Mouse (Mus musculus): ENCODE data around the gene Adam11. TPM values are rescaled to one million over a fixed set of nuclear protein-coding genes. Genes with fewer than 3 reads are reported as not detected.

Adam11 gene
- polyA plus RNA-seq, 1 experiment from 2014 or later: 8.8 TPM

DNA sequence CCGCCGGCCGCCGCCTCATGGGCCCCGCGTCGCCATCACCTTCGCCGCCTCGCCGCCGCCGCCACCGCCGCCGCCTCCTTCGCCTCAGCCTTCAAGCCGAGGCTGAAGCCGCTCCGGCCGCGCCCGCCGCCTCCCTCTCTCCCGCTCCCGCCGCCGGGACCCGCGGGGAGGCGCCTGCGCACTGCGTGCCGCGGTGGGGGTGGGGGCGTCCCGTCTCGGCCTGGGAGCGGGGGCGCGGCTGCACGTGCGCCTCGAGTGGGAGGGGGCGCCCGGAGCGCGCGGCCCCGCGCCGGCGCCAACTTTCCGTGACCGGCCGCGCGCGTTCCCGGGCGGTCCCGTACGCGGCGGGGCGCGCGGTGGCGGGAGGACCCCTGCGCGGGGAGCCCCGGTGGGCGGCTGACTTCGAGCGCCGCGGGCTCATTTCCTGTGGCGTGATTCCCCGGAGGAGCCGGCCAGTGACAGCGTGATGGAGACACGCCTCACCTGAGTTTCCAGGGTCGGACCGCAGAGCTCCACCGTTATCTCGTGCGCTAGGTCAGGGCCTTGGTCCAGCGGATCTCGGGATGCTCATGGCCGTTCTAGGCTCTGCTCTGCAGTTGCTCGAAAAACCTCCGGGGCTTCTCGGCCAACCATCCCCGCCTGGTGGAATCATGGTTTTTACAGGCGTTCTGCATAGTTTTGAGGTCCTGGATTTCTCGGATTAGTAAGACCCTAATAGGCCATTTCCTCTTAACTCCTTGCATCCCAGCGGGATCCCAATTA, 58.0 kb downstream of the Adam11 start, which contains the start of gene Gjc1:
Gene Gjc1 (minus strand): TSS at position 680 of the 762 bp plus-strand sequence.
- H3K36me3 ChIP-seq (ENCODE audit: insufficient read depth, low read length): no peaks in the 10 kb centered on the region
- no peaks in the 10 kb centered on the region for H3K27me3 ChIP-seq (ENCODE audit: insufficient read depth, low read length)
- peak within 1 kb of the TSS; percentile 99 for H3K27ac ChIP-seq (ENCODE audit: low read length)
- peak; percentile 83 for ATAC-seq (ENCODE audit: low FRiP score, low TSS enrichment)
- H3K9ac ChIP-seq (replicated peaks; ENCODE audit: low read length): peak within 1 kb of the TSS; percentile 97
- under 1% methylated on average over 69 of the region's 97 CpGs for WGBS
- peaks cover 25% of the 10 kb centered on the region for H3K4me1 ChIP-seq (ENCODE audit: insufficient read depth, low read length)
- H3K4me2 ChIP-seq (replicated peaks; ENCODE audit: low read depth, low read length): peak within 1 kb of the TSS; percentile 88
- no peaks in the 10 kb centered on the region for H3K9me3 ChIP-seq (ENCODE audit: low read length)
- H3K4me3 ChIP-seq (ENCODE audit: low read length): peak within 1 kb of the TSS; percentile 90

GRCm38 (mm10) chr11:102819783-102820385, 58.6 kb downstream of the Adam11 start:
- no peaks in the 10 kb centered on the region for H3K36me3 ChIP-seq (ENCODE audit: insufficient read depth, low read length)
- H3K9ac ChIP-seq (replicated peaks; ENCODE audit: low read length): peak overlapping the region; percentile 97
- peak overlapping the region; percentile 88 for H3K4me2 ChIP-seq (replicated peaks; ENCODE audit: low read depth, low read length)
- H3K9me3 ChIP-seq (ENCODE audit: low read length): no peaks in the 10 kb centered on the region
- 3% methylated on average over 14 of the region's 14 CpGs for WGBS
- ATAC-seq (ENCODE audit: low FRiP score, low TSS enrichment): 0 out of 2 replicates have a peak, but pooled peaks have one; percentile 65
- no peaks in the 10 kb centered on the region for H3K27me3 ChIP-seq (ENCODE audit: insufficient read depth, low read length)
- peak overlapping the region; percentile 99 for H3K27ac ChIP-seq (ENCODE audit: low read length)
- peaks cover 25% of the 10 kb centered on the region for H3K4me1 ChIP-seq (ENCODE audit: insufficient read depth, low read length)
- H3K4me3 ChIP-seq (ENCODE audit: low read length): peak overlapping the region; percentile 90

DNA sequence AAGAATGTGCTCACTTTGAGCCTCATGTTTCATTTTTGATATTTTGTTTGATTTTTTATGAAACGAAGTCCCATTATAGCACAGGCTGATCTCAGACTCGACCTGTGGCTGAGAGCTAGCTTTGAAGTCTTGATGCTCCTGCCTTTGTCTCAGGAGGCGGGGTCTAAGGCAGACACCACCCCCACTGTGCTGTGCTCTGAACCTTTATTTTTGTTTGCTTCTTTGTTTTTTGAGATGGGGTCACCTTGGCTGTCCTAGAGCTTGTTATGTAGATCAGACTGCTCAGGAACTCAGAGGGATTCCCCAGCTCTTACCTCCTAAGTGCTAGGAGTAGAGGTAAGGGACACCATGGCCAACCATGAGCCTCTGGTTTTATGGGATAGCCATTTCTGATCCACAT, 59.2 kb downstream of the Adam11 start:
- ATAC-seq (ENCODE audit: low FRiP score, low TSS enrichment): no peak
- H3K27me3 ChIP-seq (ENCODE audit: insufficient read depth, low read length): no peaks in the 10 kb centered on the region
- no peaks in the 10 kb centered on the region for H3K36me3 ChIP-seq (ENCODE audit: insufficient read depth, low read length)
- no peak overlapping the region for H3K27ac ChIP-seq (ENCODE audit: low read length)
- H3K9ac ChIP-seq (replicated peaks; ENCODE audit: low read length): no peak overlapping the region
- peaks cover 25% of the 10 kb centered on the region for H3K4me1 ChIP-seq (ENCODE audit: insufficient read depth, low read length)
- no peak overlapping the region for H3K4me2 ChIP-seq (replicated peaks; ENCODE audit: low read depth, low read length)
- no peaks in the 10 kb centered on the region for H3K9me3 ChIP-seq (ENCODE audit: low read length)
- WGBS: 20% methylated on average over 3 of the region's 3 CpGs
- H3K4me3 ChIP-seq (ENCODE audit: low read length): no peak overlapping the region

DNA sequence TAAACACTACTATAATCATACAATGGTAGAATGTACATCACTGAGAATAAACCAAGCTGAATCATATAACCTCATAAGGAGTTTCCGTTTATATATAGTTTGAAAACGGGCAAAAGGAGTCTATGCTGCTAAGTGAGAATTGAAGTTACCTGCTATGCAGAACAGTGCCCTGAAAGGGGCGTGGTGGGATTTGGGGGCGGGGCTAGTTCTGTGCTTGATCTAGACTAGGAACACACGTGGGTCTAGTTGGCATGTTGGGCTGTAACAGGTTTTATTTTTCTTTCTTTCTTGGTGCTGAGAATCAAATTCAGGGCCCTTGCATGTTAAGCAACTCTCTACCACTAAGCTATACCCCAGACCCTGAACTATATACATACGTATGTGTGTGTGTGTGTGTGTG, 60.0 kb downstream of the Adam11 start:
- H3K4me2 ChIP-seq (replicated peaks; ENCODE audit: low read depth, low read length): no peak overlapping the region
- H3K27ac ChIP-seq (ENCODE audit: low read length): no peak overlapping the region
- WGBS: 62% methylated on average over 6 of the region's 6 CpGs
- ATAC-seq (ENCODE audit: low FRiP score, low TSS enrichment): no peak
- no peak overlapping the region for H3K4me3 ChIP-seq (ENCODE audit: low read length)
- peaks cover 19% of the 10 kb centered on the region for H3K4me1 ChIP-seq (ENCODE audit: insufficient read depth, low read length)
- no peaks in the 10 kb centered on the region for H3K9me3 ChIP-seq (ENCODE audit: low read length)
- no peaks in the 10 kb centered on the region for H3K36me3 ChIP-seq (ENCODE audit: insufficient read depth, low read length)
- H3K9ac ChIP-seq (replicated peaks; ENCODE audit: low read length): no peak overlapping the region
- no peaks in the 10 kb centered on the region for H3K27me3 ChIP-seq (ENCODE audit: insufficient read depth, low read length)

DNA sequence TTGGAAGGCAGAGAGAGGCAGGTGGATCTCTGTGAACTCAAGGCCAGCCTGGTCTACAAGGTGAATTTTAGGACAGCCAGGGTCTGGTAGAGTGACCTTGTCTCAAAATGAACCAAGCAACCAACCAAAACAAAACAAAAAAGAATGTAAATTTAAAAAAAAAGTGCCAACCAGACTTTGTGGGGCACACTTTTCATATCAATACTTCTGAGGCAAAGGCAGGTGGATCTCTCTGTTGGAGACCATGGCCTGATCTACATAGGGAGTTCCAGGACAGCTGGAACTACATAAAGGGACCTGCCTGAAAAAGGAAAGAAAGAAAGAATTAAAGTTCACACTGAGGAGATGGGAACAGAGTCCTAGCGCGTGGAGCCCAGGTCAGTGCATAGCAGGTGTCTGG, 65.2 kb downstream of the Adam11 start:
- no peaks in the 10 kb centered on the region for H3K27me3 ChIP-seq (ENCODE audit: insufficient read depth, low read length)
- no peaks in the 10 kb centered on the region for H3K4me1 ChIP-seq (ENCODE audit: insufficient read depth, low read length)
- WGBS: 74% methylated on average over 2 of the region's 2 CpGs
- H3K9me3 ChIP-seq (ENCODE audit: low read length): no peaks in the 10 kb centered on the region
- H3K4me3 ChIP-seq (ENCODE audit: low read length): no peak overlapping the region
- no peak for ATAC-seq (ENCODE audit: low FRiP score, low TSS enrichment)
- H3K36me3 ChIP-seq (ENCODE audit: insufficient read depth, low read length): no peaks in the 10 kb centered on the region
- H3K27ac ChIP-seq (ENCODE audit: low read length): no peak overlapping the region
- no peak overlapping the region for H3K9ac ChIP-seq (replicated peaks; ENCODE audit: low read length)
- H3K4me2 ChIP-seq (replicated peaks; ENCODE audit: low read depth, low read length): no peak overlapping the region

DNA sequence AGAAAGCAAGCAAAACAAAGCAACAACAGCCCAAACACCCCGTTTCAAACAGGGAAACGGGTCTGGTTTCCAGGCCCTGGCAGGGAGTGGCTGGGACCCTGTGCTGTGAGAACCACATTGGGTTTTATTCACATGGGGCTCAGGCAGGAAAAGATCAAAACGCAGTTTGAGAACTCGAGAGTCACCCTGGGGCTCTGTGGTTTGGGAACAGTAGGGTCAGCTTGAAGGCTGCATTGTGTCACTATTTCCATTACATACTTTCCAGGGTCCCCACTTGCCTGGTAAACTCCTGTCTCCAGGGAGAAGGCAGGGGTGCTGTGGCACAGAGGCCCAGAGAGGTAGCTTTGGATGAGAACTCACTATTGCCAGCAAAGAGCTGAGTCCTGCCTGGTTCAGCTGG, 65.9 kb downstream of the Adam11 start:
- H3K4me1 ChIP-seq (ENCODE audit: insufficient read depth, low read length): no peaks in the 10 kb centered on the region

More for the DNA sequence above, 65.9 kb downstream of the Adam11 start:
- H3K9ac ChIP-seq (replicated peaks; ENCODE audit: low read length): no peak overlapping the region
- no peak overlapping the region for H3K27ac ChIP-seq (ENCODE audit: low read length)
- WGBS: 47% methylated on average over 4 of the region's 4 CpGs
- H3K36me3 ChIP-seq (ENCODE audit: insufficient read depth, low read length): no peaks in the 10 kb centered on the region
- no peaks in the 10 kb centered on the region for H3K27me3 ChIP-seq (ENCODE audit: insufficient read depth, low read length)
- no peak overlapping the region for H3K4me3 ChIP-seq (ENCODE audit: low read length)
- no peak overlapping the region for H3K4me2 ChIP-seq (replicated peaks; ENCODE audit: low read depth, low read length)
- H3K9me3 ChIP-seq (ENCODE audit: low read length): no peaks in the 10 kb centered on the region
- no peak for ATAC-seq (ENCODE audit: low FRiP score, low TSS enrichment)

Other genes with a start within 250 kb of the Adam11 start
- gene Gpatch8, start 205.0 kb upstream of the Adam11 start, polyA plus RNA-seq (2015; fragmentation: Nextera tagmentation; extraction: Ambion mirVana): 47.5 and 63.8 TPM in 2 replicates
- 7.9 and 10.8 TPM in 2 replicates for gene Gm11627, start 182.0 kb upstream of the Adam11 start, polyA plus RNA-seq (2015; fragmentation: Nextera tagmentation; extraction: Ambion mirVana)
- 27.2 and 27.5 TPM in 2 replicates for gene Fzd2, start 157.0 kb upstream of the Adam11 start, polyA plus RNA-seq (2015; fragmentation: Nextera tagmentation; extraction: Ambion mirVana)
- 0.28 and 0.34 TPM in 2 replicates for gene Meioc, start 97.7 kb upstream of the Adam11 start, polyA plus RNA-seq (2015; fragmentation: Nextera tagmentation; extraction: Ambion mirVana)
- 51.9 and 52.1 TPM in 2 replicates for gene Ccdc43, start 63.7 kb upstream of the Adam11 start, polyA plus RNA-seq (2015; fragmentation: Nextera tagmentation; extraction: Ambion mirVana)
- 54.5 and 55.4 TPM in 2 replicates for gene Gjc1, start 58.3 kb downstream of the Adam11 start, polyA plus RNA-seq (2015; fragmentation: Nextera tagmentation; extraction: Ambion mirVana)
- 0.42 and 2.5 TPM in 2 replicates for gene Higd1b, start 74.4 kb downstream of the Adam11 start, polyA plus RNA-seq (2015; fragmentation: Nextera tagmentation; extraction: Ambion mirVana)
- gene Eftud2, start 119.5 kb downstream of the Adam11 start, polyA plus RNA-seq (2015; fragmentation: Nextera tagmentation; extraction: Ambion mirVana): 222 and 236 TPM in 2 replicates
- 1.9 and 2.1 TPM in 2 replicates for gene Ccdc103, start 119.8 kb downstream of the Adam11 start, polyA plus RNA-seq (2015; fragmentation: Nextera tagmentation; extraction: Ambion mirVana)
- not detected in 2 replicates for gene Fam187a, start 123.7 kb downstream of the Adam11 start, polyA plus RNA-seq (2015; fragmentation: Nextera tagmentation; extraction: Ambion mirVana)
- 0.41 and 0.50 TPM in 2 replicates for gene Gfap, start 139.5 kb downstream of the Adam11 start, polyA plus RNA-seq (2015; fragmentation: Nextera tagmentation; extraction: Ambion mirVana)
- gene Kif18b, start 163.7 kb downstream of the Adam11 start, polyA plus RNA-seq (2015; fragmentation: Nextera tagmentation; extraction: Ambion mirVana): 11.5 and 12.6 TPM in 2 replicates
- gene C1ql1, start 185.2 kb downstream of the Adam11 start, polyA plus RNA-seq (2015; fragmentation: Nextera tagmentation; extraction: Ambion mirVana): 2.5 and 3.0 TPM in 2 replicates

All from kidney, embryonic 16.5 days (tissue).